Mouse (Mus musculus) neural tube, embryonic 13.5 days (tissue): Measurements from ENCODE around the gene Lingo3. TPM values are rescaled to one million over a fixed set of nuclear protein-coding genes. Genes with fewer than 3 reads are reported as not detected.

Experiments used
- ATAC-seq: fragments of 200-750 bp; cut with Nextera tagmentation; 2 replicates; pipeline ENCODE4 v1.8.0; 2017; ENCODE audit warnings: low read depth, mild to moderate bottlenecking, moderate TSS enrichment, moderate library complexity
- H3K27ac ChIP-seq: fragments of 300-500 bp; sonication (generic); replicated peaks from 2 replicates; pipeline ENCODE4 v1.5.1; 2015; ENCODE audit warnings: moderate library complexity, mild to moderate bottlenecking, inconsistent platforms
- H3K27me3 ChIP-seq: fragments of 300-500 bp; sonication (generic); 2 replicates; pipeline ENCODE4 v1.6.1; 2015; ENCODE audit warnings: mild to moderate bottlenecking, inconsistent platforms
- H3K36me3 ChIP-seq: fragments of 300-500 bp; sonication (generic); 2 replicates; pipeline ENCODE4 v1.6.1; 2015; ENCODE audit warnings: mild to moderate bottlenecking, inconsistent platforms
- H3K4me1 ChIP-seq: fragments of 300-500 bp; sonication (generic); replicated peaks from 2 replicates; pipeline ENCODE4 v1.6.1; 2015; ENCODE audit warnings: inconsistent platforms
- H3K4me2 ChIP-seq: fragments of 300-500 bp; sonication (generic); 2 replicates; pipeline ENCODE4 v1.6.1; 2015; ENCODE audit warnings: inconsistent platforms, mild to moderate bottlenecking, moderate library complexity
- H3K4me3 ChIP-seq: fragments of 300-500 bp; sonication (generic); 2 replicates; pipeline ENCODE4 v1.5.1; 2015; ENCODE audit warnings: mild to moderate bottlenecking, inconsistent platforms
- H3K9ac ChIP-seq: fragments of 300-500 bp; sonication (generic); 2 replicates; pipeline ENCODE4 v1.6.1; 2015; ENCODE audit warnings: moderate library complexity, mild to moderate bottlenecking, inconsistent platforms
- H3K9me3 ChIP-seq: fragments of 300-500 bp; sonication (generic); 2 replicates; pipeline ENCODE4 v1.6.1; 2016; ENCODE audit warnings: inconsistent platforms
- WGBS: fragments of 180-500 bp; shearing (Covaris S2); methylation state at CpG from one replicate; pipeline ENCODE4 v1.1.7; 2015; 5-methylcytosine and 5-hydroxymethylcytosine counted together
- polyA plus RNA-seq: library from polyadenylated mRNA; unstranded; fragments of >200 nt; fragmentation: Nextera tagmentation; extraction: Ambion mirVana; gene quantifications from 2 replicates; pipeline ENCODE4 v1.2.1, GENCODE M21; 2015

Gene Lingo3
- polyA plus RNA-seq, 1 experiment from 2014 or later: 3.2 TPM

DNA sequence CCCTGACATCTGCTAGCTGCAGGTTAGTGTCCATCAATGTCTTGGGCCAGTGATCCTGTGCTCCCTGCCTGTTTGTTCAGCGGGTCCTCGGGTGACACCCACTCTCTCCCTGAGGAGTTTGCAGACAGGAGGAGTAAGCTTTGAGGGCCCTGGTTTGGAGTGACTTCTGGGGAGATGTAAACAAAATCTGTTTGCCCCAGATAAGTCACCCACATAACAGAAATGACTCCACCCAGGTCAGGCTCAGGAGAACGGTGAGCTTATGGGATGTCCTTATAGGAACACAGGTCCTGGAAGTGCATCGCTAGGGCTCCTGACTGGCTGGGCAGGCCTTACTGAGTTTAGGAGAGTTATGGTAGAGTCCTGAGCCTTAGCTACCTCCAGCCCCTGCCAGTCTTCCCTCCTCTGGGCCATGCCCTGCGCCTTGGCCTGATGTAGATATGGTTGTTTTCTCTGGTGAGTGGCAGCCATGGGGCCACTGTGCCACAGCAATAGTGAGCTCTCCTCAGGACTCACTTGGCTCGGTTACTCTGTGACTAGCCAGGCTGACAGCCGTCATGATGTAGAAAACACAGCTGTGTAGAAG lies 14.6 kb upstream of the Lingo3 start:
- Histone ChIP-seq H3K4me3 (no peak overlapping the region), H3K4me2 (no peak overlapping the region), H3K27me3 (no peaks in the 10 kb centered on the region), H3K27ac (no peak overlapping the region), H3K9me3 (no peaks in the 10 kb centered on the region), H3K36me3 (peaks cover 25% of the 10 kb centered on the region), H3K9ac (no peak overlapping the region; the same call in 1 of the 2 replicates), H3K4me1 (peaks cover 45% of the 10 kb centered on the region)
- no peak for ATAC-seq
- 86% methylated on average over 7 of the region's 7 CpGs for WGBS

DNA sequence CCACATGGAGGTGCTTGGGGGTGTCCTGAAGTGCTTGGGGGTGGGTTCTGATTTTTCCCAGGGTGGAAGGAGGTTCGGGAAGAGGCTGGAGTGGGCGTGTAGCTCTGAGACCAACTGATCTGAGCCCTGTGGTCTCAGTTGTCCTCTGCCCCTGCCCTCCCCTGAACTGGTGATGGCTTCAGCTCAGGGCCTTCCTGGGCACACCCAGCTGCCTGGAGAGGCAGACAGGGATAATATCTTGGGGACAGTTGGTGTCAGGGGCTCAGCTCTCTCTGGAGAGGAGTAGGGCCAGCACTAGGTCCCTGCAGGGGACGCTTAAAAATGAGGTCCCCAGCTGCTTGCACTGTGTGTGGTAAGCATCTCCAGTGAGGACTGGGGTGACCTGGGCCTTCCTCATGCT lies 14.0 kb upstream of the Lingo3 start:
- H3K4me1 ChIP-seq: peaks cover 49% of the 10 kb centered on the region
- peak overlapping the region; percentile 91 for H3K9ac ChIP-seq
- 72% methylated on average over 3 of the region's 3 CpGs for WGBS
- H3K4me3 ChIP-seq: no peak overlapping the region
- H3K4me2 ChIP-seq: peak overlapping the region; percentile 99
- no peaks in the 10 kb centered on the region for H3K9me3 ChIP-seq
- peak overlapping the region; percentile 59 for H3K27ac ChIP-seq
- no peaks in the 10 kb centered on the region for H3K27me3 ChIP-seq
- ATAC-seq: no peak
- peaks cover 25% of the 10 kb centered on the region for H3K36me3 ChIP-seq

GRCm38 (mm10) chr10:80857386-80857785 lies 13.5 kb upstream of the Lingo3 start:
- Histone ChIP-seq H3K9ac (peak overlapping the region; percentile 91), H3K4me3 (no peak overlapping the region), H3K36me3 (peaks cover 23% of the 10 kb centered on the region), H3K4me2 (peak overlapping the region; percentile 99), H3K4me1 (peaks cover 49% of the 10 kb centered on the region), H3K27me3 (no peaks in the 10 kb centered on the region), H3K27ac (peak overlapping the region; percentile 59), H3K9me3 (no peaks in the 10 kb centered on the region)
- WGBS: 18% methylated on average over 8 of the region's 8 CpGs
- ATAC-seq: no peak

GRCm38 (mm10) chr10:80856908-80857307 lies 13.1 kb upstream of the Lingo3 start:
- H3K9me3 ChIP-seq: no peaks in the 10 kb centered on the region
- H3K9ac ChIP-seq: peak overlapping the region; percentile 91
- no peaks in the 10 kb centered on the region for H3K27me3 ChIP-seq
- peaks cover 49% of the 10 kb centered on the region for H3K4me1 ChIP-seq
- peaks cover 23% of the 10 kb centered on the region for H3K36me3 ChIP-seq
- ATAC-seq: no peak
- peak overlapping the region; percentile 99 for H3K4me2 ChIP-seq
- WGBS: 77% methylated on average over 5 of the region's 5 CpGs
- peak overlapping the region; percentile 76; the same call in 1 of the 2 replicates for H3K4me3 ChIP-seq
- H3K27ac ChIP-seq: no peak overlapping the region

DNA sequence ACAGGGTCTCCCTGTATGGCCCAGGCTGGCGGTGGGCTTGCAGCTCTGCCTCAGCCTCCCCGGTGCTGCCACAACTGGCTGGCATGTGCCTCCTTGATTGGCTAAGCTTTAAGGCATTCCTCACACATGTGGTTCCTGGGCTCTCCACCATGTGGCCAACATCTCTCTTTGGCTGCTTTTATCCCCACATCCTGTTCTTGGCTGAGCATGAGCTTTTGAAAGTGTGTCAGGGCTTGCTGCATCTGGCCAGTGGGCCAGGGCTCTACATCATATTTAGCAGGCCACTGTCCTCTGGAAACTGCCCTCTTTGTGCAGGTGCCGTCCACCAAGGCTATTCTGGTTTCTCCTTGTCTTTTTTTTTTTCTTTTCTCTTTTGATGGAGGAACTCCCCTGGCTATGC lies 12.4 kb upstream of the Lingo3 start:
- peaks cover 49% of the 10 kb centered on the region for H3K4me1 ChIP-seq
- WGBS: 61% methylated on average over 3 of the region's 3 CpGs
- no peak for ATAC-seq
- no peaks in the 10 kb centered on the region for H3K9me3 ChIP-seq
- peak overlapping the region; percentile 91 for H3K9ac ChIP-seq
- peak overlapping the region; percentile 99 for H3K4me2 ChIP-seq
- peak overlapping the region; percentile 76 for H3K4me3 ChIP-seq
- no peaks in the 10 kb centered on the region for H3K27me3 ChIP-seq
- peaks cover 23% of the 10 kb centered on the region for H3K36me3 ChIP-seq
- H3K27ac ChIP-seq: no peak overlapping the region

DNA sequence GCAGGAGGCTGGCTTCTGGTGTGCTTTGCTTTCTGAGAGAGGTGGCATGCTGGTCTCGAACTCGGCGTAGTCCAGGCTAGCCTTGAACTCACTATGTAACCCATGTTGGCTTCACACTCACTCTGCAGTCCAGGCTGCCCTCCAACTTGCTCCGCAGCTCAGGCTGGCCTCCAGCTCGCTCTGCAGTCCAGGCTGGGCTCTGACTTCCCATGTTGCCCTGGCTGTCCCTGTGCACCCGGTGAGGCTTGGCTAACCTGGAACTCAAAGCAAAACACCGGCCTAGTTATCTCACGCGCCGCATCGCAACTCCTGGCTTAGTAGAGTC lies 11.9 kb upstream of the Lingo3 start:
- WGBS: 24% methylated on average over 11 of the region's 11 CpGs
- H3K4me1 ChIP-seq: peaks cover 49% of the 10 kb centered on the region
- no peaks in the 10 kb centered on the region for H3K9me3 ChIP-seq
- H3K4me3 ChIP-seq: peak overlapping the region; percentile 76
- peaks cover 28% of the 10 kb centered on the region for H3K36me3 ChIP-seq
- peak overlapping the region; percentile 91 for H3K9ac ChIP-seq
- no peak overlapping the region for H3K27ac ChIP-seq
- ATAC-seq: no peak
- no peaks in the 10 kb centered on the region for H3K27me3 ChIP-seq
- H3K4me2 ChIP-seq: peak overlapping the region; percentile 99

- Histone ChIP-seq H3K27ac (peak within 1 kb of the TSS; percentile 65), H3K4me3 (peak within 1 kb of the TSS; percentile 76), H3K36me3 (peaks cover 34% of the 10 kb centered on the region), H3K9ac (peak within 1 kb of the TSS; percentile 91), H3K9me3 (no peaks in the 10 kb centered on the region), H3K27me3 (no peaks in the 10 kb centered on the region), H3K4me2 (peak within 1 kb of the TSS; percentile 99), H3K4me1 (peaks cover 49% of the 10 kb centered on the region)
- WGBS: under 1% methylated on average over 81 of the region's 81 CpGs
- peak; percentile 77 for ATAC-seq
Measured at GRCm38 (mm10) chr10:80854913-80855748, 11.3 kb upstream of the Lingo3 start, which contains the start of the genes Lsm7 and Sppl2b. Lsm7 (minus strand) TSS chr10:80855209. Sppl2b (plus strand) TSS chr10:80855275.

- 14% methylated on average over 10 of the region's 10 CpGs for WGBS
- no peak for ATAC-seq
Measured at GRCm38 (mm10) chr10:80848571-80848970, 4.7 kb upstream of the Lingo3 start.

DNA sequence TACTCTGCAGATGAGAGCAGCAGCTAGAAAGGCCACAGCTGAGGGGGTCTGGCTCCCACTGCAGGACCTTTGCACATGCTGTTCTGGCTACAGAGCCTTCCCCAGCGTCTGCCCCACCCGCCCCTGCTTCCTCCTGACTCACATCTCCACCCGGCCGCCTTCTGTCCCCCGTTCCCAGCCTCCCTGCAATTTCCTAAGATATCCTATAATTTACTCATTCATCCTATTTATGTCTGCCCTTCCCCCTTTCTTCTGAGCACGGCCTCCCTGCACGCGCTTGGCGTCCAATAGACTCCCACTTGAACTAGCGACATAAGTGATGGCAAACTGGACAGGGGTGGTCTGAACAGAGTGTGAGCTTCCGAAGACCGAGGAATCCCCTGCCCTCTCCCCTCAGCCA lies 1.9 kb upstream of the Lingo3 start:
- Histone ChIP-seq H3K27ac (no peak overlapping the region), H3K4me1 (peaks cover 13% of the 10 kb centered on the region), H3K27me3 (peaks cover 41% of the 10 kb centered on the region), H3K4me3 (no peak overlapping the region), H3K9ac (0 out of 2 replicates have a peak overlapping the region, but pooled peaks have one; percentile 3), H3K9me3 (no peaks in the 10 kb centered on the region), H3K4me2 (no peak overlapping the region), H3K36me3 (0 out of 2 replicates have a peak, but pooled peaks cover 7% of the 10 kb centered on the region)
- ATAC-seq: no peak
- WGBS: 73% methylated on average over 12 of the region's 12 CpGs

More at GRCm38 (mm10) chr10:80848571-80848970, 4.7 kb upstream of the Lingo3 start:
- H3K9ac ChIP-seq: no peak overlapping the region
- H3K27me3 ChIP-seq: peaks cover 24% of the 10 kb centered on the region
- no peak overlapping the region for H3K4me3 ChIP-seq
- no peak overlapping the region for H3K4me2 ChIP-seq
- H3K36me3 ChIP-seq: peaks cover 33% of the 10 kb centered on the region
- H3K9me3 ChIP-seq: no peaks in the 10 kb centered on the region
- H3K4me1 ChIP-seq: peaks cover 14% of the 10 kb centered on the region
- no peak overlapping the region for H3K27ac ChIP-seq

- Histone ChIP-seq H3K9ac (no peak overlapping the region), H3K27ac (no peak overlapping the region), H3K4me1 (peaks cover 13% of the 10 kb centered on the region), H3K27me3 (peaks cover 47% of the 10 kb centered on the region), H3K4me3 (no peak overlapping the region), H3K36me3 (0 out of 2 replicates have a peak, but pooled peaks cover 1% of the 10 kb centered on the region), H3K4me2 (no peak overlapping the region), H3K9me3 (no peaks in the 10 kb centered on the region)
- no peak for ATAC-seq
- 68% methylated on average over 8 of the region's 8 CpGs for WGBS
Measured at GRCm38 (mm10) chr10:80845055-80845693, 1.3 kb upstream of the Lingo3 start.

GRCm38 (mm10) chr10:80843087-80843930 lies 530 bp downstream of the Lingo3 start:
- H3K27ac ChIP-seq: no peak overlapping the region
- H3K4me2 ChIP-seq: peak overlapping the region; percentile 67
- H3K27me3 ChIP-seq: peaks cover 47% of the 10 kb centered on the region
- WGBS: 8% methylated on average over 32 of the region's 32 CpGs
- H3K9ac ChIP-seq: peak overlapping the region; percentile 66
- peak; percentile 17; the same call in 1 of the 2 replicates for ATAC-seq
- H3K4me3 ChIP-seq: peak overlapping the region; percentile 46
- H3K36me3 ChIP-seq: no peaks in the 10 kb centered on the region
- peaks cover 13% of the 10 kb centered on the region for H3K4me1 ChIP-seq
- H3K9me3 ChIP-seq: no peaks in the 10 kb centered on the region
